Mouse (Mus musculus) CH12.LX (cell line): ENCODE data around the gene Sergef.

Experiments used
- CTCF ChIP-seq, 2 experiments: IDR thresholded peaks in 1 of 2; conservative IDR thresholded peaks in 1 of 2; 2 replicates each; pipeline ENCODE4 v1.5.1; 2011 to 2012; ENCODE audit warnings: low read depth in 2 of 2, low read length in 2 of 2, improper control_type of control experiment in 1 of 2, inconsistent platforms in 1 of 2, mild to moderate bottlenecking in 1 of 2, moderate library complexity in 1 of 2
- ELF1 ChIP-seq: IDR thresholded peaks from 2 replicates; pipeline ENCODE4 v1.6.1; 2014; ENCODE audit warnings: low read depth, mild to moderate bottlenecking, inconsistent platforms, low read length, improper control_type of control experiment
- MAZ ChIP-seq: IDR thresholded peaks from 2 replicates; pipeline ENCODE4 v1.6.1; 2012; ENCODE audit warnings: low read depth, mild to moderate bottlenecking, inconsistent platforms, low read length, improper control_type of control experiment, moderate library complexity
- POLR2AphosphoS2 ChIP-seq: IDR thresholded peaks from 2 replicates; pipeline ENCODE4 v1.6.1; 2011; ENCODE audit warnings: low read depth, low read length, improper control_type of control experiment
- USF1 ChIP-seq: IDR thresholded peaks from 2 replicates; pipeline ENCODE4 v1.6.1; 2014; ENCODE audit warnings: low read depth, mild to moderate bottlenecking, inconsistent platforms, low read length, improper control_type of control experiment
- ZC3H11A ChIP-seq: IDR thresholded peaks from 2 replicates; pipeline ENCODE4 v1.6.1; 2012; ENCODE audit warnings: low read depth, mild to moderate bottlenecking, inconsistent platforms, low read length, improper control_type of control experiment

- TF ChIP-seq CTCF (conservative IDR thresholded peaks at IDR 0.05 in 1 of 2, IDR thresholded peaks at IDR 0.05 in 1 of 2; ENCODE audit: low read depth in 2 of 2, low read length in 2 of 2) (no peak), MAZ (no peak), ELF1 (no peak), USF1 (no peak), ZC3H11A (no peak), POLR2AphosphoS2 (no peak)
Observed at GRCm38 (mm10) chr7:46410727-46411126, 228.9 kb downstream of the Sergef start.
